Mouse (Mus musculus) embryonic stem cell, embryonic (primary cell): Measurements from ENCODE around the gene Sp9.

Experiments used
- CTCF ChIA-PET, 4 experiments: fragments of 300-600 bp in 2 of 4; fragments of 350-600 bp in 2 of 4; sonication (Branson Sonifier 250); formaldehyde crosslinking; loops; one replicate each; lab custom pipeline; 2022; ENCODE audit warnings: inconsistent platforms in 2 of 4; lab: Charles Lee
- POLR2A ChIA-PET, 4 experiments: fragments of 300-600 bp in 2 of 4; fragments of 350-600 bp in 2 of 4; sonication (Branson Sonifier 250); formaldehyde crosslinking; loops; one replicate each; lab custom pipeline; 2022; ENCODE audit warnings: antibody characterized with exemption in 4 of 4, inconsistent platforms in 1 of 4; lab: Charles Lee

The Sp9 gene

GRCm38 (mm10) chr2:73271459-73272161, at the start of gene Sp9:
Gene Sp9, plus strand, starts transcription at chr2:73271925.
- POLR2A ChIA-PET: interaction anchor here (0.6 to 2.1 kb wide), 6 partner anchors 9 to 286 kb away, joined by 3 to 9 read pairs (median 3); partner anchors contain the start of gene Gpr155 (in 1 of the 4)
- CTCF ChIA-PET: interaction anchor here in 1 of 4 experiments (0.6 kb wide), 2 partner anchors 291 to 1475 kb away, joined by 3 to 4 read pairs; partner anchors contain the start of gene Sp3

- POLR2A ChIA-PET: interaction anchor here in 1 of 4 experiments (1.0 kb wide), 1 partner anchor 47 kb away, joined by 3 read pairs; no protein-coding TSS in a partner anchor
- CTCF ChIA-PET: interaction anchor here in 1 of 4 experiments (0.7 kb wide), 1 partner anchor 9 kb away, joined by 19 read pairs; no protein-coding TSS in a partner anchor
These were observed 40.6 kb upstream of the Sp9 start for GRCm38 (mm10) chr2:73231081-73231480.

GRCm38 (mm10) chr2:73241299-73241698, 30.4 kb upstream of the Sp9 start:
- ChIA-PET POLR2A (no interaction called here), CTCF (no interaction called here)

- CTCF ChIA-PET: interaction anchor here in 1 of 4 experiments (0.6 kb wide), 1 partner anchor 51 kb away, joined by 5 read pairs; no protein-coding TSS in a partner anchor
- POLR2A ChIA-PET: no interaction called here
These were observed 23.0 kb upstream of the Sp9 start for GRCm38 (mm10) chr2:73248701-73249100.

GRCm38 (mm10) chr2:73263172-73263765, 8.5 kb upstream of the Sp9 start:
- POLR2A ChIA-PET: interaction anchor here in 3 of 4 experiments (0.6 to 2.1 kb wide), 12 partner anchors 10 to 395 kb away, joined by 3 to 11 read pairs (median 4); partner anchors contain the start of genes Cir1 (in 1 of the 3), Ola1 (in 1 of the 3) and Scrn3 (in 1 of the 3)
- CTCF ChIA-PET: interaction anchor here in 2 of 4 experiments (0.5 to 0.9 kb wide), 4 partner anchors 15 to 363 kb away, joined by 3 to 4 read pairs (median 3); no protein-coding TSS in a partner anchor

- ChIA-PET POLR2A (interaction anchor here in 3 of 4 experiments (0.7 to 2.1 kb wide), 12 partner anchors 9 to 394 kb away, joined by 3 to 11 read pairs (median 4); partner anchors contain the start of genes Cir1 (in 1 of the 3), Gpr155 (in 1 of the 3), Ola1 (in 1 of the 3) and Scrn3 (in 1 of the 3)), CTCF (interaction anchor here in 3 of 4 experiments (0.7 to 1.4 kb wide), 6 partner anchors 14 to 364 kb away, joined by 3 to 13 read pairs (median 4); no protein-coding TSS in a partner anchor)
These were observed 7.7 kb upstream of the Sp9 start for GRCm38 (mm10) chr2:73263794-73264610.

- POLR2A ChIA-PET: interaction anchor here in 3 of 4 experiments (0.6 to 2.1 kb wide), 6 partner anchors 10 to 122 kb away, joined by 3 to 11 read pairs (median 4); partner anchors contain the start of gene Gpr155 (in 1 of the 3)
These were observed 7.0 kb upstream of the Sp9 start for GRCm38 (mm10) chr2:73264611-73265195.

GRCm38 (mm10) chr2:73266011-73266410, 5.7 kb upstream of the Sp9 start:
- ChIA-PET CTCF (interaction anchor here in 1 of 4 experiments (1.3 kb wide), 1 partner anchor 12 kb away, joined by 5 read pairs; no protein-coding TSS in a partner anchor), POLR2A (interaction anchor here in 3 of 4 experiments (0.6 to 1.4 kb wide), 4 partner anchors 9 to 160 kb away, joined by 3 to 6 read pairs (median 4); no protein-coding TSS in a partner anchor)

More at GRCm38 (mm10) chr2:73264611-73265195, 7.0 kb upstream of the Sp9 start:
- CTCF ChIA-PET: interaction anchor here in 3 of 4 experiments (0.6 to 1.4 kb wide), 5 partner anchors 8 to 16 kb away, joined by 4 to 13 read pairs (median 4); no protein-coding TSS in a partner anchor

- CTCF ChIA-PET: interaction anchor here in 2 of 4 experiments (1.0 to 2.0 kb wide), 3 partner anchors 11 to 12 kb away, joined by 3 to 8 read pairs (median 5); no protein-coding TSS in a partner anchor
- POLR2A ChIA-PET: interaction anchor here in 3 of 4 experiments (0.6 to 1.4 kb wide), 5 partner anchors 10 to 1691 kb away, joined by 3 to 6 read pairs (median 4); partner anchors contain the start of gene Cdca7 (in 1 of the 3)
These were observed 5.1 kb upstream of the Sp9 start for GRCm38 (mm10) chr2:73266623-73267022.

- CTCF ChIA-PET: interaction anchor here in 1 of 4 experiments (1.0 to 2.0 kb wide), 2 partner anchors 10 to 11 kb away, joined by 3 to 8 read pairs; no protein-coding TSS in a partner anchor
- POLR2A ChIA-PET: interaction anchor here in 2 of 4 experiments (0.6 to 1.4 kb wide), 4 partner anchors 11 to 1692 kb away, joined by 3 to 6 read pairs (median 4); partner anchors contain the start of gene Cdca7 (in 1 of the 2)
These were observed 4.5 kb upstream of the Sp9 start for GRCm38 (mm10) chr2:73267231-73267630.

- CTCF ChIA-PET: interaction anchor here in 3 of 4 experiments (0.7 to 2.3 kb wide), 4 partner anchors 10 to 881 kb away, joined by 3 to 12 read pairs (median 6); no protein-coding TSS in a partner anchor
- POLR2A ChIA-PET: no interaction called here
These were observed 3.9 kb upstream of the Sp9 start for GRCm38 (mm10) chr2:73267818-73268217.

- POLR2A ChIA-PET: no interaction called here
These were observed 3.4 kb upstream of the Sp9 start for GRCm38 (mm10) chr2:73268281-73268680.

GRCm38 (mm10) chr2:73268836-73269395, 2.8 kb upstream of the Sp9 start:
- CTCF ChIA-PET: interaction anchor here in 2 of 4 experiments (0.6 to 2.3 kb wide), 2 partner anchors 10 to 1082 kb away, joined by 5 to 12 read pairs; no protein-coding TSS in a partner anchor
- POLR2A ChIA-PET: interaction anchor here in 2 of 4 experiments (0.6 to 0.9 kb wide), 3 partner anchors 12 to 1428 kb away, joined by 3 read pairs; no protein-coding TSS in a partner anchor

More at GRCm38 (mm10) chr2:73268281-73268680, 3.4 kb upstream of the Sp9 start:
- CTCF ChIA-PET: interaction anchor here in 3 of 4 experiments (0.7 to 2.3 kb wide), 4 partner anchors 10 to 881 kb away, joined by 3 to 12 read pairs (median 6); no protein-coding TSS in a partner anchor

GRCm38 (mm10) chr2:73269666-73270065, 2.1 kb upstream of the Sp9 start:
- ChIA-PET CTCF (interaction anchor here in 3 of 4 experiments (0.6 to 2.3 kb wide), 4 partner anchors 9 to 41 kb away, joined by 3 to 12 read pairs (median 4); no protein-coding TSS in a partner anchor), POLR2A (interaction anchor here in 2 of 4 experiments (0.5 to 1.6 kb wide), 7 partner anchors 9 to 1428 kb away, joined by 3 to 16 read pairs (median 4); no protein-coding TSS in a partner anchor)

GRCm38 (mm10) chr2:73270071-73270592, 1.6 kb upstream of the Sp9 start:
- CTCF ChIA-PET: interaction anchor here (0.6 to 2.3 kb wide), 5 partner anchors 8 to 99 kb away, joined by 3 to 12 read pairs (median 4); no protein-coding TSS in a partner anchor
- POLR2A ChIA-PET: interaction anchor here in 2 of 4 experiments (0.5 to 2.1 kb wide), 5 partner anchors 9 to 1415 kb away, joined by 4 to 16 read pairs (median 6); no protein-coding TSS in a partner anchor
